Mouse (Mus musculus) spleen, postnatal 14 days (tissue): ENCODE measurements around the gene Ispd.

ENCODE experiments used
- DNase-seq, 2 experiments: peaks; one replicate each; pipeline ENCODE4 v3.0.0; 2021 to 2022; ENCODE audit warnings: low spot score in 2 of 2

Ispd gene

GRCm38 (mm10) chr12:36564146-36564545, 182.9 kb downstream of the Ispd start:
- DNase-seq = no peak

GRCm38 (mm10) chr12:36566974-36567373, 185.7 kb downstream of the Ispd start:
- no peak for DNase-seq

- DNase-seq = no peak
These were observed 189.3 kb downstream of the Ispd start for GRCm38 (mm10) chr12:36570414-36571095.

GRCm38 (mm10) chr12:36584828-36585227, 203.6 kb downstream of the Ispd start:
- no peak for DNase-seq

GRCm38 (mm10) chr12:36597539-36598250, 216.4 kb downstream of the Ispd start:
- DNase-seq = no peak

- no peak for DNase-seq
These were observed 240.9 kb downstream of the Ispd start for GRCm38 (mm10) chr12:36621960-36622736.

GRCm38 (mm10) chr12:36627204-36627603, 246.0 kb downstream of the Ispd start:
- no peak for DNase-seq

GRCm38 (mm10) chr12:36632427-36632826, 251.2 kb downstream of the Ispd start:
- DNase-seq = no peak

- DNase-seq = no peak
These were observed 266.3 kb downstream of the Ispd start for GRCm38 (mm10) chr12:36647514-36647913.

- DNase-seq = no peak
These were observed 281.2 kb downstream of the Ispd start for GRCm38 (mm10) chr12:36662496-36662895.

GRCm38 (mm10) chr12:36664783-36665182, 283.5 kb downstream of the Ispd start:
- no peak for DNase-seq

- DNase-seq = no peak
These were observed 285.5 kb downstream of the Ispd start for GRCm38 (mm10) chr12:36666771-36667170.

- DNase-seq = no peak
These were observed 289.1 kb downstream of the Ispd start for GRCm38 (mm10) chr12:36670164-36670908.

- DNase-seq = no peak
These were observed 289.8 kb downstream of the Ispd start for GRCm38 (mm10) chr12:36670915-36671579.

GRCm38 (mm10) chr12:36674481-36674880, 293.2 kb downstream of the Ispd start:
- DNase-seq = no peak

GRCm38 (mm10) chr12:36678220-36678619, 297.0 kb downstream of the Ispd start:
- no peak for DNase-seq

GRCm38 (mm10) chr12:36680883-36681505, 299.7 kb downstream of the Ispd start:
- DNase-seq = no peak

GRCm38 (mm10) chr12:36681779-36682178, 300.5 kb downstream of the Ispd start:
- DNase-seq = no peak

GRCm38 (mm10) chr12:36694072-36694471, 312.8 kb downstream of the Ispd start:
- DNase-seq = no peak

GRCm38 (mm10) chr12:36704380-36704779, 323.1 kb downstream of the Ispd start:
- DNase-seq = no peak

GRCm38 (mm10) chr12:36708810-36709209, 327.6 kb downstream of the Ispd start:
- DNase-seq = no peak
